Comparison of ENCODE assay signal across 15 mouse cellular contexts in the genomic region with DNA sequence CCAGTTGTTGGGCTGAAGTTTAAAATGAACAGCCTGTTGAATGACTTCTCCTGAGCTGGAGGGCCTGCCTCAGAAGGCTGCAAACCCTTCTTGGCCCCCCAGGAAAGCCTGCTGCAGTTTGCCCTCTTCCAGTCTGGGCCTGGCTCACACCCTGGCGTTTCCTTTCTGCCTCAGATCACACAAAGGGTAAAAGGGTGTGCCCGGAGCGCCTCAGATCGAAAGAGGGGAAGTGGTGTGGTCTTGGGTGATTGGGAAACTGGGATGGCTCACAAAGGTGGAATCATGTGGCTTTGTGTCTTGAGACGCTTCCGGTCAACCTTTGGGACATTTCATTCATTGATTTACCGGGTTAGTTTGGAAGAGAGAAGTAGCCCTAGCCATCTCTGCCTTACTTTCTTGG. TPM values are rescaled to one million over a fixed set of nuclear protein-coding genes. Genes with fewer than 3 reads are reported as not detected.
DNase-seq lines count a peak whose midpoint lies in the region; ATAC-seq and TF ChIP-seq lines count a peak whose summit lies in the region.
"Had no signal": no experiment of that assay in that cellular context is flagged by ENCODE, and none has a peak within 500 bp of the region (broad histone marks: within the 10 kb centered on the region; RNA-seq: fewer than 3 reads in every experiment).

No protein-coding gene starts in this region.

- no peak overlapping the region for H3K4me3 ChIP-seq in spleen, adult 2 months (ENCODE audit: extremely low read depth, insufficient read depth, insufficient read length)
- no peak overlapping the region for H3K4me3 ChIP-seq in bone marrow macrophage, adult 2 months (ENCODE audit: insufficient read depth, low read length)
- H3K4me3 ChIP-seq in liver, postnatal 0 days (ENCODE audit: low read depth, low read length), result no peak overlapping the region
- H3K4me3 ChIP-seq: hindbrain, embryonic 10.5 days; midbrain, embryonic 12.5 days; neural tube, embryonic 12.5 days had no signal

- H3K9me3 ChIP-seq in liver, postnatal 0 days (ENCODE audit: low read length), result no peaks in the 10 kb centered on the region
- H3K9me3 ChIP-seq: hindbrain, embryonic 10.5 days; midbrain, embryonic 12.5 days; neural tube, embryonic 12.5 days had no signal

- peaks cover 5% of the 10 kb centered on the region; the same call in 1 of the 2 replicates for H3K36me3 ChIP-seq in spleen, adult 2 months (ENCODE audit: control insufficient read depth, insufficient read depth, low read length)
- H3K36me3 ChIP-seq in liver, postnatal 0 days (replicated peaks; ENCODE audit: insufficient read depth, low read length), result peaks cover 39% of the 10 kb centered on the region

- no peak for ATAC-seq in liver, postnatal 0 days

- TF ChIP-seq POLR2A in spleen, adult 2 months (IDR thresholded peaks at IDR 0.05; ENCODE audit: low read depth, low read length), result no peak
- TF ChIP-seq POLR2A in bone marrow macrophage, adult 2 months (IDR thresholded peaks at IDR 0.05; ENCODE audit: borderline replicate concordance, low read depth, low read length), result no peak

- H3K27ac ChIP-seq in spleen, adult 2 months (ENCODE audit: insufficient read depth, low read length), result peak overlapping the region; percentile 81; the same call in 1 of the 2 replicates
- H3K27ac ChIP-seq in bone marrow macrophage, adult 2 months (ENCODE audit: insufficient read depth, low read depth, low read length), result peak overlapping the region; percentile 100
- peak overlapping the region; percentile 74 for H3K27ac ChIP-seq in liver, postnatal 0 days (ENCODE audit: low read depth)
- H3K27ac ChIP-seq: hindbrain, embryonic 10.5 days; kidney, postnatal 0 days; midbrain, embryonic 12.5 days; neural tube, embryonic 12.5 days had no signal

- 0 out of 2 replicates have a peak overlapping the region, but pooled peaks have one; percentile 7 for H3K9ac ChIP-seq in liver, postnatal 0 days (replicated peaks)
- H3K9ac ChIP-seq: midbrain, embryonic 12.5 days; neural tube, embryonic 12.5 days had no signal

- WGBS in spleen, adult 2 months, result 23% methylated on average over 7 of the region's 7 CpGs
- 37% methylated on average over 7 of the region's 7 CpGs for WGBS in liver, postnatal 0 days (ENCODE audit: insufficient replicate concordance)

- peaks cover 46% of the 10 kb centered on the region for H3K4me1 ChIP-seq in spleen, adult 2 months (ENCODE audit: control insufficient read depth, insufficient read depth, insufficient read length)
- peaks cover 79% of the 10 kb centered on the region for H3K4me1 ChIP-seq in bone marrow macrophage, adult 2 months (ENCODE audit: control insufficient read depth, insufficient read depth, low read length)
- H3K4me1 ChIP-seq in liver, postnatal 0 days (ENCODE audit: insufficient read depth), result peaks cover 35% of the 10 kb centered on the region

- no peak for TF ChIP-seq EP300 in liver, postnatal 0 days (IDR thresholded peaks at IDR 0.05; ENCODE audit: low read depth)

- H3K27me3 ChIP-seq in spleen, adult 2 months (ENCODE audit: control insufficient read depth, insufficient read depth, low read length), result no peaks in the 10 kb centered on the region
- no peaks in the 10 kb centered on the region for H3K27me3 ChIP-seq in liver, postnatal 0 days (ENCODE audit: insufficient read depth, low read length)
- H3K27me3 ChIP-seq: midbrain, embryonic 12.5 days; neural tube, embryonic 12.5 days had no signal

- H3K4me2 ChIP-seq in liver, postnatal 0 days (ENCODE audit: low read depth, low read length), result 0 out of 2 replicates have a peak overlapping the region, but pooled peaks have one; percentile 26
- H3K4me2 ChIP-seq: midbrain, embryonic 12.5 days; neural tube, embryonic 12.5 days had no signal

- DNase-seq in spleen, adult 2 months (ENCODE audit: low read depth in 1 of 2, low spot score in 2 of 2), result no peak
- DNase-seq in spleen, postnatal 4 days (ENCODE audit: low spot score in 2 of 2), result no peak
- DNase-seq in liver, postnatal 0 days, result peak; percentile 29
- DNase-seq in thymus, postnatal 4 days, result peak; percentile 46
- no peak for DNase-seq in adrenal gland, postnatal 4 days (ENCODE audit: low spot score in 2 of 2)
- no peak for DNase-seq in adrenal gland, postnatal 36 days
- DNase-seq: cerebellum, postnatal 36 days; layer of hippocampus, postnatal 36 days had no signal

- no peak for TF ChIP-seq CTCF in spleen, adult 2 months (IDR thresholded peaks at IDR 0.05; ENCODE audit: extremely low read depth, insufficient read depth, insufficient read length, insufficient replicate concordance)
- no peak for TF ChIP-seq CTCF in bone marrow macrophage, adult 2 months (IDR thresholded peaks at IDR 0.05; ENCODE audit: low read depth, low read length)
- TF ChIP-seq CTCF in liver, postnatal 0 days (IDR thresholded peaks at IDR 0.05; ENCODE audit: low read depth), result no peak

RNA-seq across cellular contexts. Expression of gene B230217C12Rik, which starts 14.2 kb away (rescaled TPM):
- 1.8 and 3.1 TPM in 2 replicates for polyA plus RNA-seq in spleen, adult 2 months (2012; rRNA removed)
- polyA plus RNA-seq in bone marrow macrophage, adult 2 months (2012; ENCODE audit: insufficient read depth, insufficient read length, missing spikeins), result 1.8 and 2.4 TPM in 2 replicates
- polyA plus RNA-seq in liver, postnatal 0 days (2015; fragmentation: Nextera tagmentation; extraction: Ambion mirVana), result 0.25 and 0.28 TPM in 2 replicates
- 1 to 10 TPM; 6.6 to 6.7 TPM for total RNA-seq in adrenal gland, postnatal 4 days (2021)
- 1 to 10 TPM; 2.8 to 3.6 TPM for total RNA-seq in adrenal gland, postnatal 36 days (2021)

RNA-seq across cellular contexts. Expression of gene Lasp1, which starts 27.6 kb away (rescaled TPM):
- 69.4 and 75.2 TPM in 2 replicates for polyA plus RNA-seq in spleen, adult 2 months (2012; rRNA removed)
- 194 and 201 TPM in 2 replicates for polyA plus RNA-seq in bone marrow macrophage, adult 2 months (2012; ENCODE audit: insufficient read depth, insufficient read length, missing spikeins)
- polyA plus RNA-seq in liver, postnatal 0 days (2015; fragmentation: Nextera tagmentation; extraction: Ambion mirVana), result 30.0 and 32.2 TPM in 2 replicates
- 100 to 1,000 TPM; 184 to 192 TPM for total RNA-seq in adrenal gland, postnatal 4 days (2021)
- total RNA-seq in adrenal gland, postnatal 36 days (2021), result 100 to 1,000 TPM; 103 to 128 TPM

RNA-seq across cellular contexts. Expression of gene Rpl23, which starts 44.2 kb away (rescaled TPM):
- 96.9 and 98.1 TPM in 2 replicates for polyA plus RNA-seq in spleen, adult 2 months (2012; rRNA removed)
- 854 and 1,184 TPM in 2 replicates for polyA plus RNA-seq in bone marrow macrophage, adult 2 months (2012; ENCODE audit: insufficient read depth, insufficient read length, missing spikeins)
- polyA plus RNA-seq in liver, postnatal 0 days (2015; fragmentation: Nextera tagmentation; extraction: Ambion mirVana), result 409 and 433 TPM in 2 replicates
- total RNA-seq in adrenal gland, postnatal 4 days (2021), result 1,000 to 10,000 TPM; 1,280 to 1,304 TPM
- total RNA-seq in adrenal gland, postnatal 36 days (2021), result 100 to 1,000 TPM; 851 to 921 TPM

RNA-seq across cellular contexts. Expression of gene 1700001P01Rik, which starts 50.7 kb away (rescaled TPM):
- not detected in 2 replicates for polyA plus RNA-seq in spleen, adult 2 months (2012; rRNA removed)
- not detected in 2 replicates for polyA plus RNA-seq in bone marrow macrophage, adult 2 months (2012; ENCODE audit: insufficient read depth, insufficient read length, missing spikeins)
- polyA plus RNA-seq in liver, postnatal 0 days (2015; fragmentation: Nextera tagmentation; extraction: Ambion mirVana), result not detected in 2 replicates
- under 1 TPM in 1 of 2 experiments, not detected in 1; 0.87 TPM for total RNA-seq in adrenal gland, postnatal 4 days (2021)
- total RNA-seq in adrenal gland, postnatal 36 days (2021), result not detected
- total RNA-seq: adrenal gland, adult 18-20 months; liver, adult 2 months had no signal
- polyA plus RNA-seq: kidney, postnatal 0 days; liver, adult 2 months had no signal

RNA-seq across cellular contexts. Expression of gene Fbxo47, which starts 57.5 kb away (rescaled TPM):
- polyA plus RNA-seq in spleen, adult 2 months (2012; rRNA removed), result 0.20 and 0.22 TPM in 2 replicates
- polyA plus RNA-seq in bone marrow macrophage, adult 2 months (2012; ENCODE audit: insufficient read depth, insufficient read length, missing spikeins), result 0.67 and 1.5 TPM in 2 replicates
- 0.26 and 0.27 TPM in 2 replicates for polyA plus RNA-seq in liver, postnatal 0 days (2015; fragmentation: Nextera tagmentation; extraction: Ambion mirVana)
- 1 to 10 TPM; 1.2 to 1.8 TPM for total RNA-seq in adrenal gland, postnatal 4 days (2021)
- total RNA-seq in adrenal gland, postnatal 36 days (2021), result 1 to 10 TPM in 1 of 2 experiments, under 1 TPM in 1; 0.63 to 1.6 TPM

Comparison
In these comparisons a context has a peak if more than half of its experiments do, and no peak if none do; other contexts are left out.
1. DNase-seq: peak in liver, postnatal 0 days (single experiment) and thymus, postnatal 4 days (single experiment); none in spleen, adult 2 months (0 of 2), spleen, postnatal 4 days (0 of 2), adrenal gland, postnatal 4 days (0 of 2) and adrenal gland, postnatal 36 days (0 of 2).
2. Peak in every context shown above with its lines, with median percentiles within 50 percentile points of each other: H3K27ac ChIP-seq.